ENCODE assay signal across 9 mouse cellular contexts in genomic region chr13:59770847-59771246, GRCm38 (mm10). TPM values are rescaled to one million over a fixed set of nuclear protein-coding genes. Genes with fewer than 3 reads are reported as not detected.
DNase-seq lines count a peak whose midpoint lies in the region; ATAC-seq lines count a peak whose summit lies in the region.
"Had no signal": no experiment of that assay in that cellular context is flagged by ENCODE, and none has a peak within 500 bp of the region (broad histone marks: within the 10 kb centered on the region; RNA-seq: fewer than 3 reads in every experiment).

No protein-coding gene starts in this region.

- no peaks in the 10 kb centered on the region for H3K9me3 ChIP-seq in embryonic facial prominence, embryonic 14.5 days (ENCODE audit: control insufficient read depth, low read length)
- no peaks in the 10 kb centered on the region for H3K9me3 ChIP-seq in midbrain, embryonic 12.5 days

- peak; percentile 13 to 30 for DNase-seq in frontal cortex, postnatal 36 days (ENCODE audit: low spot score in 2 of 2)
- DNase-seq in CD4-positive helper T cell, adult 2 months (ENCODE audit: low read depth, low spot score) = peak; percentile 49
- no peak for DNase-seq in embryonic facial prominence, embryonic 14.5 days (ENCODE audit: low spot score)
- DNase-seq in induced T-regulatory cell, adult 2 months (ENCODE audit: low read depth) = peak; percentile 62
- no peak for DNase-seq in gastrocnemius, adult 8-10 months (ENCODE audit: low spot score in 2 of 2)
- no peak for DNase-seq in layer of hippocampus, adult 8-10 months (ENCODE audit: low spot score in 2 of 2)

- H3K4me2 ChIP-seq in embryonic facial prominence, embryonic 14.5 days (ENCODE audit: low read depth, low read length) = peak overlapping the region; percentile 69
- H3K4me2 ChIP-seq in midbrain, embryonic 12.5 days (replicated peaks) = peak overlapping the region; percentile 79

- ATAC-seq in frontal cortex, adult (ENCODE audit: low TSS enrichment) = no peak
- ATAC-seq in embryonic facial prominence, embryonic 14.5 days (ENCODE audit: low read depth) = no peak
- no peak for ATAC-seq in midbrain, embryonic 12.5 days (ENCODE audit: low FRiP score, low read depth)

- peaks cover 37% of the 10 kb centered on the region for H3K36me3 ChIP-seq in embryonic facial prominence, embryonic 14.5 days (ENCODE audit: control insufficient read depth, insufficient read depth, low read length)
- peaks cover 26% of the 10 kb centered on the region for H3K36me3 ChIP-seq in midbrain, embryonic 12.5 days

- peak overlapping the region; percentile 98 for H3K27ac ChIP-seq in embryonic facial prominence, embryonic 14.5 days (replicated peaks; ENCODE audit: low read depth, low read length)
- H3K27ac ChIP-seq in midbrain, embryonic 12.5 days (replicated peaks) = peak overlapping the region; percentile 97

- H3K4me3 ChIP-seq in embryonic facial prominence, embryonic 14.5 days (ENCODE audit: low read depth, low read length) = peak overlapping the region; percentile 89; the same call in 1 of the 2 replicates
- H3K4me3 ChIP-seq in midbrain, embryonic 12.5 days = peak overlapping the region; percentile 85

- peaks cover 17% of the 10 kb centered on the region for H3K4me1 ChIP-seq in embryonic facial prominence, embryonic 14.5 days (ENCODE audit: control insufficient read depth, insufficient read depth, low read length)
- peaks cover 36% of the 10 kb centered on the region for H3K4me1 ChIP-seq in midbrain, embryonic 12.5 days

- 57% methylated on average over 9 of the region's 9 CpGs for WGBS in embryonic facial prominence, embryonic 14.5 days
- 74% methylated on average over 9 of the region's 9 CpGs for WGBS in midbrain, embryonic 12.5 days

- H3K27me3 ChIP-seq in embryonic facial prominence, embryonic 14.5 days (replicated peaks; ENCODE audit: control insufficient read depth, insufficient read depth, low read length) = no peaks in the 10 kb centered on the region
- H3K27me3 ChIP-seq in midbrain, embryonic 12.5 days = no peaks in the 10 kb centered on the region

- H3K9ac ChIP-seq in embryonic facial prominence, embryonic 14.5 days (ENCODE audit: low read depth, low read length) = peak overlapping the region; percentile 90; the same call in 1 of the 2 replicates
- H3K9ac ChIP-seq in midbrain, embryonic 12.5 days (replicated peaks) = peak overlapping the region; percentile 69; the same call in 1 of the 2 replicates

RNA-seq across cellular contexts. Expression of gene Isca1, which starts 1.2 kb away (rescaled TPM):
- 140 and 147 TPM in 2 replicates for polyA plus RNA-seq in embryonic facial prominence, embryonic 14.5 days (2014; fragmentation: Nextera tagmentation; extraction: Ambion mirVana)
- 118 and 131 TPM in 2 replicates for polyA plus RNA-seq in midbrain, embryonic 12.5 days (2016; fragmentation: Nextera tagmentation; extraction: Ambion mirVana)
- 100 to 1,000 TPM; 159 to 209 (median 180) TPM for total RNA-seq in gastrocnemius, adult 8-10 months (2022)
- total RNA-seq in layer of hippocampus, adult 8-10 months (2022) = 100 to 1,000 TPM; 127 to 147 (median 136) TPM

RNA-seq across cellular contexts. Expression of gene Gm49354, which starts 11.2 kb away (rescaled TPM):
- not detected in 2 replicates for polyA plus RNA-seq in embryonic facial prominence, embryonic 14.5 days (2014; fragmentation: Nextera tagmentation; extraction: Ambion mirVana)
- polyA plus RNA-seq in midbrain, embryonic 12.5 days (2016; fragmentation: Nextera tagmentation; extraction: Ambion mirVana) = not detected in 2 replicates
- total RNA-seq in gastrocnemius, adult 8-10 months (2022) = not detected
- total RNA-seq in layer of hippocampus, adult 8-10 months (2022) = not detected
- total RNA-seq: layer of hippocampus, adult 18-20 months had no signal

RNA-seq across cellular contexts. Expression of gene 1700014D04Rik, which starts 24.3 kb away (rescaled TPM):
- polyA plus RNA-seq in embryonic facial prominence, embryonic 14.5 days (2014; fragmentation: Nextera tagmentation; extraction: Ambion mirVana) = not detected in 2 replicates
- polyA plus RNA-seq in midbrain, embryonic 12.5 days (2016; fragmentation: Nextera tagmentation; extraction: Ambion mirVana) = 0.20 TPM in 1 of 2 replicates, not detected in the other
- under 1 TPM in 2 of 4 experiments, not detected in 2; 0.10 to 0.12 TPM for total RNA-seq in gastrocnemius, adult 8-10 months (2022)
- total RNA-seq in layer of hippocampus, adult 8-10 months (2022) = under 1 TPM; 0.31 to 0.79 (median 0.36) TPM

RNA-seq across cellular contexts. Expression of gene Spata31d1d, which starts 39.3 kb away (rescaled TPM):
- not detected in 2 replicates for polyA plus RNA-seq in embryonic facial prominence, embryonic 14.5 days (2014; fragmentation: Nextera tagmentation; extraction: Ambion mirVana)
- polyA plus RNA-seq in midbrain, embryonic 12.5 days (2016; fragmentation: Nextera tagmentation; extraction: Ambion mirVana) = not detected in 2 replicates
- total RNA-seq in gastrocnemius, adult 8-10 months (2022) = not detected
- not detected for total RNA-seq in layer of hippocampus, adult 8-10 months (2022)
- total RNA-seq: layer of hippocampus, adult 18-20 months had no signal

RNA-seq across cellular contexts. Expression of gene Tut7, which starts 52.1 kb away (rescaled TPM):
- 41.6 and 43.5 TPM in 2 replicates for polyA plus RNA-seq in embryonic facial prominence, embryonic 14.5 days (2014; fragmentation: Nextera tagmentation; extraction: Ambion mirVana)
- 62.8 and 66.7 TPM in 2 replicates for polyA plus RNA-seq in midbrain, embryonic 12.5 days (2016; fragmentation: Nextera tagmentation; extraction: Ambion mirVana)
- total RNA-seq in gastrocnemius, adult 8-10 months (2022) = 10 to 100 TPM; 28.7 to 42.3 (median 34.5) TPM
- 10 to 100 TPM; 61.3 to 71.4 (median 63.6) TPM for total RNA-seq in layer of hippocampus, adult 8-10 months (2022)

Comparison
In these comparisons a context has a peak if more than half of its experiments do, and no peak if none do; other contexts are left out.
1. DNase-seq: peak in frontal cortex, postnatal 36 days (2 of 2), CD4-positive helper T cell, adult 2 months (single experiment) and induced T-regulatory cell, adult 2 months (single experiment); none in embryonic facial prominence, embryonic 14.5 days (single experiment), gastrocnemius, adult 8-10 months (0 of 2) and layer of hippocampus, adult 8-10 months (0 of 2).